Mouse (Mus musculus) forebrain, postnatal 0 days (tissue): ENCODE measurements around the gene Prps1l3. TPM values are rescaled to one million over a fixed set of nuclear protein-coding genes. Genes with fewer than 3 reads are reported as not detected.

Experiments used
- ATAC-seq: fragments of 200-750 bp; cut with Nextera tagmentation; 2 replicates; pipeline ENCODE4 v1.8.0; 2017; ENCODE audit warnings: mild to moderate bottlenecking, moderate library complexity
- DNase-seq: peaks from one replicate; pipeline ENCODE4 v3.0.0-alpha.2; 2015
- H3K27ac ChIP-seq: fragments of 300-500 bp; sonication (generic); 2 replicates; pipeline ENCODE4 v1.5.1; 2014; ENCODE audit warnings: low read depth, mild to moderate bottlenecking, antibody characterized with exemption, low read length, moderate library complexity, mixed read lengths
- H3K27me3 ChIP-seq: fragments of 300-500 bp; sonication (generic); 2 replicates; pipeline ENCODE4 v1.6.1; 2014; ENCODE audit warnings: mild to moderate bottlenecking, low read length, mixed read lengths; ENCODE audit not compliant: insufficient read depth
- H3K36me3 ChIP-seq: fragments of 300-500 bp; sonication (generic); 2 replicates; pipeline ENCODE4 v1.6.1; 2014; ENCODE audit warnings: mild to moderate bottlenecking, moderate library complexity; ENCODE audit not compliant: insufficient read depth
- H3K4me1 ChIP-seq: fragments of 300-500 bp; sonication (generic); 2 replicates; pipeline ENCODE4 v1.6.1; 2014; ENCODE audit warnings: antibody characterized with exemption; ENCODE audit not compliant: insufficient read depth
- H3K4me2 ChIP-seq: fragments of 300-500 bp; sonication (generic); 2 replicates; pipeline ENCODE4 v1.6.1; 2014; ENCODE audit warnings: low read depth, mild to moderate bottlenecking, moderate library complexity
- H3K4me3 ChIP-seq: fragments of 300-500 bp; sonication (generic); 2 replicates; pipeline ENCODE4 v1.5.1; 2014; ENCODE audit warnings: low read depth, low read length, mixed read lengths
- H3K9ac ChIP-seq: fragments of 300-500 bp; sonication (generic); 2 replicates; pipeline ENCODE4 v1.6.1; 2014; ENCODE audit warnings: mild to moderate bottlenecking
- H3K9me3 ChIP-seq: fragments of 300-500 bp; sonication (generic); 2 replicates; pipeline ENCODE4 v1.6.1; 2016; ENCODE audit warnings: low read length
- CTCF ChIP-seq: sonication (generic); IDR thresholded peaks from 2 replicates; pipeline ENCODE4 v1.5.1; 2016; ENCODE audit warnings: antibody characterized with exemption, control low read depth, low read depth
- WGBS: fragments of 180-500 bp; shearing (Covaris S2); extraction: QIAGEN DNeasy Blood & Tissue Kit; methylation state at CpG from one replicate; pipeline ENCODE4 v1.1.7; 2014; 5-methylcytosine and 5-hydroxymethylcytosine counted together
- polyA plus RNA-seq: library from polyadenylated mRNA; unstranded; fragments of >200 nt; fragmentation: Nextera tagmentation; extraction: Ambion mirVana; gene quantifications from 2 replicates; pipeline ENCODE4 v1.2.1, GENCODE M21; 2015
- total RNA-seq: library from RNA; depleted of rRNA; stranded (reverse); fragments of >200 nt; gene quantifications from 2 replicates; pipeline ENCODE4 v1.2.3, GENCODE M21; 2014

The Prps1l3 gene
- total and polyA plus RNA-seq, 2 experiments from 2014 or later = 15.7 to 25.3 TPM

DNA sequence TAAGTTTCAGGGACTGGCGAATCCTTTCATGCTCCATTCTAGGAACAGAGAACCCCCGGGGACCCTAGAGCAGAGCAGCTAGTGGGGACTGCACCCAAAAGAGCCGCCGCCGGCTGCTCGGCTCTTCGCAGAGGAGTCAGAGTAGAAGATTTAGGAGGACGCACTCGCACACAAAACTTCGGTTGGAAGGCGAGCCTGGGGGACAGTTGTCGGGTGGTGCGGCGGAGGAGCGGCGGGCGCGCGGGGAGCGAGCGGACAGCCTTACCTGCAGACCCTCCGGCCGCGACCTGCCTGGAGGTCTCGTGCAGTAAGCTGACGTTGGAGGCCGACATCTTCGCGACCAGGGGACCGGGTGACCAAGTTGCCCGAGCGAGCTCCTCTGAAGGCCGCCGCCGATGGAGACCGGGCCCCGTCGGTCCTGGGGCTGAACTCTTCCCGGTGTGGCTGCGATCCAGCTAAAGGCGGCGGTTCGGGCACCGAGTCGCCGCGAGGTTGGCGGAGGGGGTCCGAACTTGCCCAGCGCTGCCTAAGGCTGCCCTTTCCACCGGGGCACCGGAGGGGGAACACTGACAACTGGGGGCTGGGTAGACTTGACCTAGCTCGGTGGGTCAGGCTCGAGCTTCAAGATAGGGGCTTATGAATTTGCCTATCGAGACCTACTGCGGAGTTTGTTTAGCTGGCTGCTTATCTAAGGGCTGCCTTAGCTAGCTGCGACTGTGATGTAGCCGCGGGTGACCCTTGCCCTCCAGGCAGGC is 33.4 kb upstream of the Prps1l3 start:
- peak; percentile 11 for DNase-seq
- ATAC-seq = peak; percentile 27
- H3K27me3 ChIP-seq = peaks cover 14% of the 10 kb centered on the region
- H3K9ac ChIP-seq = peak overlapping the region; percentile 37; the same call in 1 of the 2 replicates
- H3K4me2 ChIP-seq = peak overlapping the region; percentile 92
- no peak overlapping the region for H3K27ac ChIP-seq
- peak overlapping the region; percentile 46 for H3K4me3 ChIP-seq
- WGBS = 3% methylated on average over 59 of the region's 59 CpGs
- no peaks in the 10 kb centered on the region for H3K9me3 ChIP-seq
- no peaks in the 10 kb centered on the region for H3K36me3 ChIP-seq
- TF ChIP-seq CTCF = no peak
- H3K4me1 ChIP-seq = no peaks in the 10 kb centered on the region; the same call in 1 of the 2 replicates

DNA sequence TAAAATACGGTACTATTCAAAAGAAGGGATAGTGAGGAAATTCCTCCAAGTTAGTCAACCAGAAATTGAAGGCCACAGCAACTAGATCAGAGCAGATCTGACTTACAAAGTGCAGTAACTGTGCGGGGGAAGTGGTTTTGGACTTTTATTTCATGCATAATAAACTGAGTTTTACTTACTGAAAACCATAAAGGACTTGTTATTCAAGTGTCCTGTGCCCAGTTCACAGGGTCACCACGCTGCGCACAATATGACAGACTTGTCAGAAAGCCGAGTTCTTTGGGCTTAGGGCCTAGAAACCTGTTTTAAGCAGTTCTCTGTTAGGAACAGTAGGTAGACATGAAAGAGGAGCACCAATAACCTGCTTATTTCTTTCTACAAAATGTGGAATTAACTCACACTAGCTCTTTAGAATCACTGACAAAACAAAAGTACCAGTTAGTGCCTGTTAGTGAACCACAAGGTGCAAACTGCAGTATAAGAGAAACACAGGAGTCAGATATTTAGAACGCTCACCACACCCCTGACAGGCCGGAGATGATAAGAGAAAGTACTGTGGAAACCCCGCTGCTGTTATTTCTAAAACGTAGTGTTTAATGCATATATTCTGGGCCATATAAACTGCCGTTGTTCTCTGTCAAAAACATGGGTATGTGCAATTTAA is 32.7 kb upstream of the Prps1l3 start, which contains the start of gene Slc25a21:
Gene Slc25a21 (minus strand): TSS at position 110 of the 664 bp plus-strand sequence.
- no peak for ATAC-seq
- Histone ChIP-seq H3K4me1 (no peaks in the 10 kb centered on the region; the same call in 1 of the 2 replicates), H3K4me2 (peak within 1 kb of the TSS; percentile 92), H3K9me3 (no peaks in the 10 kb centered on the region), H3K27me3 (peaks cover 14% of the 10 kb centered on the region), H3K36me3 (no peaks in the 10 kb centered on the region), H3K4me3 (peak within 1 kb of the TSS; percentile 46), H3K9ac (peak within 1 kb of the TSS; percentile 37; the same call in 1 of the 2 replicates), H3K27ac (no peak within 1 kb of the TSS)
- no peak for DNase-seq
- WGBS = 68% methylated on average over 10 of the region's 10 CpGs
- no peak for TF ChIP-seq CTCF

DNA sequence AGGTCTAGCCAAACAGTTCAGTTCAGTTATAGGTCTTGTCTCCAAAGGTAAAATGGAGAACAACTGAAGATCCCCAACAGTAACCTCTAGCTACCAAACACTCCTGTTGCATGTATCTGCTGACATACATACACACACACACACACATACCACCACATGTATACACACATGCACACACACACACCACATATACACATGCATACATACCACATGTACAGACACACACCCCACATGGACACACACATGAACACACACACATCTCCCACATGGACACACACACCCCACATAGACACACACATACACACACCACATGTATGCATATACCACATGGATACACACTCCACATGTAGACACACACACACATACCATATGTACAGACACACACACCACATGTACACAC is 31.9 kb upstream of the Prps1l3 start:
- ATAC-seq (peak; percentile 25; the same call in 1 of the 2 replicates), DNase-seq (no peak)
- H3K27me3 ChIP-seq = peaks cover 14% of the 10 kb centered on the region
- no peak overlapping the region for H3K4me3 ChIP-seq
- H3K36me3 ChIP-seq = no peaks in the 10 kb centered on the region
- no peak for TF ChIP-seq CTCF
- H3K9ac ChIP-seq = no peak overlapping the region
- H3K4me2 ChIP-seq = no peak overlapping the region
- no peak overlapping the region for H3K27ac ChIP-seq
- no peaks in the 10 kb centered on the region for H3K9me3 ChIP-seq
- no peaks in the 10 kb centered on the region; the same call in 1 of the 2 replicates for H3K4me1 ChIP-seq

DNA sequence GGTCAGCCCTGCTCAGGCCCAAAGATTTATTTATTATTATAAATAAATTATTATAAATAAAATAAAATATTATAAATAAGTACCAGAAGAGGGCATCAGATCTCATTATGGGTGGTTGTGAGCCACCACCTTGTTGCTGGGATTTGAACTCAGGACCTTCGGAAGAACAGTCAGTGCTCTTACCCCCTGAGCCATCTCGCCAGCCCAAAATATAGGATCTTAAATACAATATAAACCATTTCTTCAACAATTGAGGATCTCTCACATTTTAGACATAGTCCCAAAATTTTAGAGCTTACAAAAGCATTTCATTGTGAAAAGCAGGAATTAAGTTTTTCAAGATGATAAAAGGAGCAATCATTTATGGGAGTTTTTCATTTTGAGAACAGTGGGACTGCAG is 30.8 kb upstream of the Prps1l3 start:
- H3K9ac ChIP-seq = no peak overlapping the region
- no peaks in the 10 kb centered on the region; the same call in 1 of the 2 replicates for H3K4me1 ChIP-seq
- H3K4me2 ChIP-seq = no peak overlapping the region
- H3K27ac ChIP-seq = no peak overlapping the region
- H3K9me3 ChIP-seq = no peaks in the 10 kb centered on the region
- WGBS = 97% methylated on average over 2 of the region's 2 CpGs
- no peak overlapping the region for H3K4me3 ChIP-seq
- H3K27me3 ChIP-seq = peaks cover 14% of the 10 kb centered on the region
- ATAC-seq (no peak), DNase-seq (no peak)
- no peaks in the 10 kb centered on the region for H3K36me3 ChIP-seq
- TF ChIP-seq CTCF = no peak

DNA sequence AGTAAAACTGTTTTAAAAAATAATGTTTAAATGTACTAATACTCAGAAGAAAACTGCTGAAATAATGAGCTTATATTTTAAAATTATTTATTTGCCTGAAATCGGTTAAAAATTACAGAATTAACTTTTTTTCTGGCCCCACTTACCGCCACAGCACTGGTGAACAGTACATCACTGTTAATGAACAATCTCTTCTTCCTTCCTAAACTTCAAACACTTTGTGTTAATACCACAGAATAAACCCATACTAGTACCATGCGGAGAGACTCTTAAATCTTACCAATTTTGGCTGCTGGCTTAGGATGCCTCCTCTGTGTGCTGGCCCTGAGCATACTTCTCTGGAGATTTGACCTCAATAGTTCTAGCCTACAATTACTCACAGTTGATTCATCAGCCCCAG is 28.3 kb upstream of the Prps1l3 start:
- no peaks in the 10 kb centered on the region for H3K9me3 ChIP-seq
- no peaks in the 10 kb centered on the region for H3K36me3 ChIP-seq
- H3K9ac ChIP-seq = no peak overlapping the region
- 93% methylated on average over 3 of the region's 3 CpGs for WGBS
- no peak overlapping the region for H3K4me3 ChIP-seq
- DNase-seq = no peak
- H3K27ac ChIP-seq = no peak overlapping the region
- no peaks in the 10 kb centered on the region; the same call in 1 of the 2 replicates for H3K4me1 ChIP-seq
- no peak overlapping the region for H3K4me2 ChIP-seq
- TF ChIP-seq CTCF = no peak
- no peak for ATAC-seq
- H3K27me3 ChIP-seq = peaks cover 11% of the 10 kb centered on the region

DNA sequence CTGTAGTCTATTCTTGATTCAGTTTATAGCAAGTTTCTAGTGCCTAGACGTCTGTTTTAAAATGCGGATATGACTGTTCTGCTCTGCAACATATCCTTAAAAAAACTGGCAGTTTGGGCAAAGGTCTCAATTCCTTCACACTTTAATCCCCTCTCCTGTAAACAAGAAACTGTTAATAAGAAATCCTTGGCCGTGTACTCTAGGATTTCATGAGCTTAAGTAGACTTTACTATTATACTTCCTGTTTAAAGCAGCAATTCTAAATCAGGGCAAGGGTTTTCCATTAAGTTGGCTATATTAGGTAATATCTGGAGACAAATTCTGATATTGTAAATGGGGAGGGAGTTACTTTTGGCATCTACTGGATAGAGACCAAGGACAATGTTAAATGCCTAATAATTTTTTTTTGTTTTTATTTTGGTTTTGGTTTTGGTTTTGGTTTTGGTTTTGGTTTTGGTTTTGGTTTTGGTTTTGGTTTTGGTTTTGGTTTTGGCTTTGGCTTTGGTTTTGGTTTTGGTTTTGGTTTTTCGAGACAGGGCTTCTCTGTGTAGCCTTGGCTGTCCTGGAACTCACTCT is 25.8 kb upstream of the Prps1l3 start:
- ATAC-seq (no peak), DNase-seq (no peak)
- Histone ChIP-seq H3K27me3 (no peaks in the 10 kb centered on the region), H3K9ac (no peak overlapping the region), H3K9me3 (no peaks in the 10 kb centered on the region), H3K27ac (no peak overlapping the region), H3K36me3 (no peaks in the 10 kb centered on the region), H3K4me1 (no peaks in the 10 kb centered on the region), H3K4me3 (no peak overlapping the region), H3K4me2 (no peak overlapping the region)
- no peak for TF ChIP-seq CTCF
- 91% methylated on average over 4 of the region's 4 CpGs for WGBS
